Mouse (Mus musculus): Measurements from ENCODE around the gene Napsa.

Gene Napsa

GRCm38 (mm10) chr7:44571811-44572210, 369 bp upstream of the Napsa start:
- DNase-seq (ENCODE audit: low spot score) = no peak

- DNase-seq (ENCODE audit: low spot score) = no peak
Measured at GRCm38 (mm10) chr7:44572956-44573484, 840 bp downstream of the Napsa start.

GRCm38 (mm10) chr7:44576333-44576844, 4.2 kb downstream of the Napsa start:
- no peak for DNase-seq (ENCODE audit: low spot score)

- DNase-seq (ENCODE audit: low spot score) = no peak
Measured at GRCm38 (mm10) chr7:44581637-44582036, 9.5 kb downstream of the Napsa start.

- DNase-seq (ENCODE audit: low spot score) = no peak
Measured at GRCm38 (mm10) chr7:44582709-44583108, 10.5 kb downstream of the Napsa start.

- DNase-seq (ENCODE audit: low spot score) = no peak
Measured at GRCm38 (mm10) chr7:44583146-44583545, 11.0 kb downstream of the Napsa start.

- DNase-seq (ENCODE audit: low spot score) = no peak
Measured at GRCm38 (mm10) chr7:44584265-44584804, 12.2 kb downstream of the Napsa start.

- no peak for DNase-seq (ENCODE audit: low spot score)
Measured at GRCm38 (mm10) chr7:44584921-44585320, 12.7 kb downstream of the Napsa start.

GRCm38 (mm10) chr7:44585606-44586005, 13.4 kb downstream of the Napsa start:
- DNase-seq (ENCODE audit: low spot score) = no peak

- DNase-seq (ENCODE audit: low spot score) = no peak
Measured at GRCm38 (mm10) chr7:44586518-44586917, 14.3 kb downstream of the Napsa start.

GRCm38 (mm10) chr7:44586930-44587329, 14.8 kb downstream of the Napsa start:
- DNase-seq (ENCODE audit: low spot score) = no peak

GRCm38 (mm10) chr7:44587676-44588075, 15.5 kb downstream of the Napsa start:
- no peak for DNase-seq (ENCODE audit: low spot score)

GRCm38 (mm10) chr7:44588338-44588737, 16.2 kb downstream of the Napsa start:
- DNase-seq (ENCODE audit: low spot score) = no peak

- peak; percentile 35 for DNase-seq (ENCODE audit: low spot score)
Measured at GRCm38 (mm10) chr7:44589149-44589548, 17.0 kb downstream of the Napsa start.

- no peak for DNase-seq (ENCODE audit: low spot score)
Measured at GRCm38 (mm10) chr7:44589946-44590345, 17.8 kb downstream of the Napsa start.

- peak; percentile 62 for DNase-seq (ENCODE audit: low spot score)
Measured at GRCm38 (mm10) chr7:44590402-44591347, 18.5 kb downstream of the Napsa start, which contains the start of gene Kcnc3. Gene Kcnc3, plus strand, starts transcription at chr7:44590664.

GRCm38 (mm10) chr7:44591348-44592116, 19.4 kb downstream of the Napsa start:
- no peak for DNase-seq (ENCODE audit: low spot score)

GRCm38 (mm10) chr7:44593051-44593450, 20.9 kb downstream of the Napsa start:
- DNase-seq (ENCODE audit: low spot score) = no peak

- DNase-seq (ENCODE audit: low spot score) = peak; percentile 92
Measured at GRCm38 (mm10) chr7:44593775-44594174, 21.6 kb downstream of the Napsa start.

GRCm38 (mm10) chr7:44594291-44594690, 22.1 kb downstream of the Napsa start:
- DNase-seq (ENCODE audit: low spot score) = no peak

GRCm38 (mm10) chr7:44595131-44595561, 23.0 kb downstream of the Napsa start:
- no peak for DNase-seq (ENCODE audit: low spot score)

GRCm38 (mm10) chr7:44596051-44596450, 23.9 kb downstream of the Napsa start:
- no peak for DNase-seq (ENCODE audit: low spot score)
